ENCODE assay signal across 12 mouse cellular contexts in genomic region chr6:142979665-142980660, GRCm38 (mm10). TPM values are rescaled to one million over a fixed set of nuclear protein-coding genes. Genes with fewer than 3 reads are reported as not detected.
DNase-seq lines count a peak whose midpoint lies in the region; ATAC-seq and TF ChIP-seq lines count a peak whose summit lies in the region.
"Had no signal": no experiment of that assay in that cellular context is flagged by ENCODE, and none has a peak within 500 bp of the region (broad histone marks: within the 10 kb centered on the region; RNA-seq: fewer than 3 reads in every experiment).

No protein-coding gene starts in this region.

- TF ChIP-seq CTCF in liver, postnatal 0 days (IDR thresholded peaks at IDR 0.05; ENCODE audit: low read depth) = no peak

- H3K4me3 ChIP-seq in midbrain, embryonic 11.5 days (ENCODE audit: low read depth, low read length) = no peak overlapping the region
- no peak overlapping the region for H3K4me3 ChIP-seq in midbrain, embryonic 10.5 days
- H3K4me3 ChIP-seq in liver, postnatal 0 days (ENCODE audit: low read depth, low read length) = no peak overlapping the region

- H3K4me2 ChIP-seq in midbrain, embryonic 11.5 days = no peak overlapping the region
- no peak overlapping the region for H3K4me2 ChIP-seq in liver, postnatal 0 days (ENCODE audit: low read depth, low read length)

- no peaks in the 10 kb centered on the region for H3K36me3 ChIP-seq in midbrain, embryonic 11.5 days (ENCODE audit: control insufficient read depth, insufficient read depth, low read length)
- no peaks in the 10 kb centered on the region for H3K36me3 ChIP-seq in midbrain, embryonic 10.5 days
- H3K36me3 ChIP-seq in liver, postnatal 0 days (replicated peaks; ENCODE audit: insufficient read depth, low read length) = no peaks in the 10 kb centered on the region

- WGBS in midbrain, embryonic 11.5 days = 63% methylated on average over 6 of the region's 6 CpGs
- 56% methylated on average over 6 of the region's 6 CpGs for WGBS in midbrain, embryonic 10.5 days
- WGBS in liver, postnatal 0 days (ENCODE audit: insufficient replicate concordance) = 54% methylated on average over 6 of the region's 6 CpGs

- TF ChIP-seq EP300 in liver, postnatal 0 days (IDR thresholded peaks at IDR 0.05; ENCODE audit: low read depth) = no peak

- no peaks in the 10 kb centered on the region for H3K9me3 ChIP-seq in midbrain, embryonic 11.5 days (ENCODE audit: control insufficient read depth, low read length)
- H3K9me3 ChIP-seq in midbrain, embryonic 10.5 days (replicated peaks) = no peaks in the 10 kb centered on the region
- H3K9me3 ChIP-seq in liver, postnatal 0 days (ENCODE audit: low read length) = no peaks in the 10 kb centered on the region; the same call in 1 of the 2 replicates

- peak; percentile 59; the same call in 1 of the 2 replicates for ATAC-seq in frontal cortex, adult (ENCODE audit: low TSS enrichment)
- ATAC-seq in midbrain, embryonic 11.5 days (ENCODE audit: low FRiP score) = no peak
- ATAC-seq in megakaryocyte-erythroid progenitor cell, adult 5-6 weeks (replicated peaks; ENCODE audit: low FRiP score, low TSS enrichment, poor library complexity, severe bottlenecking) = peak; percentile 50
- ATAC-seq in liver, postnatal 0 days = no peak
- ATAC-seq: Patski had no signal

- no peak for DNase-seq in frontal cortex, postnatal 10 days (ENCODE audit: low spot score in 2 of 2)
- peak; percentile 82 for DNase-seq in midbrain, embryonic 11.5 days (ENCODE audit: low spot score, missing footprints)
- no peak for DNase-seq in midbrain, embryonic 10.5 days (ENCODE audit: low spot score)
- no peak for DNase-seq in thymus, postnatal 25 days
- DNase-seq in cerebellum, postnatal 10 days = no peak
- no peak for DNase-seq in liver, postnatal 0 days
- DNase-seq: B cell, adult 2 months; gastrocnemius, postnatal 10 days; lung, postnatal 10 days had no signal

- no peaks in the 10 kb centered on the region for H3K27me3 ChIP-seq in midbrain, embryonic 11.5 days (ENCODE audit: control insufficient read depth, insufficient read depth, low read length)
- no peaks in the 10 kb centered on the region for H3K27me3 ChIP-seq in midbrain, embryonic 10.5 days (ENCODE audit: low read depth, poor library complexity, severe bottlenecking)
- no peaks in the 10 kb centered on the region for H3K27me3 ChIP-seq in liver, postnatal 0 days (ENCODE audit: insufficient read depth, low read length)

- no peak overlapping the region for H3K9ac ChIP-seq in midbrain, embryonic 11.5 days (ENCODE audit: low read length)
- H3K9ac ChIP-seq in liver, postnatal 0 days (replicated peaks) = no peak overlapping the region

- no peaks in the 10 kb centered on the region; the same call in 1 of the 2 replicates for H3K4me1 ChIP-seq in midbrain, embryonic 11.5 days (ENCODE audit: control insufficient read depth, insufficient read depth, low read length)
- H3K4me1 ChIP-seq in midbrain, embryonic 10.5 days = peaks cover 9% of the 10 kb centered on the region
- no peaks in the 10 kb centered on the region for H3K4me1 ChIP-seq in liver, postnatal 0 days (ENCODE audit: insufficient read depth)

- H3K27ac ChIP-seq in midbrain, embryonic 11.5 days (ENCODE audit: low read depth, low read length) = peak overlapping the region; percentile 35; the same call in 1 of the 2 replicates
- H3K27ac ChIP-seq in midbrain, embryonic 10.5 days (replicated peaks) = no peak overlapping the region
- H3K27ac ChIP-seq in liver, postnatal 0 days (ENCODE audit: low read depth) = no peak overlapping the region

RNA-seq across cellular contexts. Expression of gene St8sia1, which starts 15.7 kb away (rescaled TPM):
- polyA plus RNA-seq in midbrain, embryonic 11.5 days (2014; fragmentation: Nextera tagmentation; extraction: Ambion mirVana) = 3.8 and 5.4 TPM in 2 replicates
- polyA plus RNA-seq in midbrain, embryonic 10.5 days (2016; fragmentation: Nextera tagmentation; extraction: Ambion mirVana) = 3.2 and 3.9 TPM in 2 replicates
- total RNA-seq in megakaryocyte-erythroid progenitor cell, adult 5-6 weeks (2014; fragmentation: Nextera tagmentation) = 1.1 TPM in 1 of 2 replicates, not detected in the other
- not detected in 2 replicates for total RNA-seq in megakaryocyte-erythroid progenitor cell, adult 5-6 weeks (2017)
- 0.05 and 0.22 TPM in 2 replicates for polyA plus RNA-seq in liver, postnatal 0 days (2015; fragmentation: Nextera tagmentation; extraction: Ambion mirVana)

Comparison
In these comparisons a context has a peak if more than half of its experiments do, and no peak if none do; other contexts are left out.
1. ATAC-seq: peak in frontal cortex, adult (single experiment) and megakaryocyte-erythroid progenitor cell, adult 5-6 weeks (single experiment); none in midbrain, embryonic 11.5 days (single experiment) and liver, postnatal 0 days (single experiment).